In genomic region chr17:57060231-57060801, GRCm38 (mm10) we compare ENCODE assay signal across 8 mouse cellular contexts. TPM values are rescaled to one million over a fixed set of nuclear protein-coding genes. Genes with fewer than 3 reads are reported as not detected.
DNase-seq lines count a peak whose midpoint lies in the region; ATAC-seq and TF ChIP-seq lines count a peak whose summit lies in the region.

No protein-coding gene starts in this region.

- intact Hi-C loops in heart, postnatal 25 days (cut with DNase I), result loop anchor here (2.0 to 10.0 kb wide), 2 partner anchors 106 to 274 kb away; no protein-coding TSS in a partner anchor

- peak; percentile 66 for TF ChIP-seq CTCF in lung, adult 2 months (IDR thresholded peaks at IDR 0.05; ENCODE audit: insufficient read depth, low read length)

- H3K27ac ChIP-seq in ES-E14 (ENCODE audit: insufficient read depth, low read depth, low read length, poor library complexity, severe bottlenecking), result no peak overlapping the region
- H3K27ac ChIP-seq in forebrain, embryonic 15.5 days (replicated peaks), result peak overlapping the region; percentile 95

- peak overlapping the region; percentile 41; the same call in 1 of the 2 replicates for H3K9ac ChIP-seq in ES-E14 (ENCODE audit: insufficient read depth, low read depth, low read length, poor library complexity, severe bottlenecking)
- peak overlapping the region; percentile 81 for H3K9ac ChIP-seq in forebrain, embryonic 15.5 days (replicated peaks)

- peak overlapping the region; percentile 92 to 98 for H3K4me3 ChIP-seq in ES-E14 (ENCODE audit: insufficient read depth in 1 of 2, low read depth in 1 of 2, low read length in 2 of 2, poor library complexity in 1 of 2, severe bottlenecking in 1 of 2)
- peak overlapping the region; percentile 90 for H3K4me3 ChIP-seq in forebrain, embryonic 15.5 days
- peak overlapping the region; percentile 78 for H3K4me3 ChIP-seq in lung, adult 2 months (replicated peaks; ENCODE audit: extremely low read depth, low read depth, low read length)

- TF ChIP-seq POLR2A in lung, adult 2 months (IDR thresholded peaks at IDR 0.05; ENCODE audit: borderline replicate concordance, extremely low read depth, low read depth, low read length), result peak; percentile 65; the same call in 1 of the 2 replicates

- in situ Hi-C loops in ES-E14 (cut with MboI; ENCODE audit: low sequenced_read_pairs in 2 of 2, unreplicated experiment in 2 of 2), result no loop called here

- no peaks in the 10 kb centered on the region for H3K9me3 ChIP-seq in ES-E14 (ENCODE audit: control insufficient read depth, insufficient read depth, low read depth, low read length)
- no peaks in the 10 kb centered on the region for H3K9me3 ChIP-seq in forebrain, embryonic 15.5 days

- peaks cover 31% of the 10 kb centered on the region for H3K27me3 ChIP-seq in forebrain, embryonic 15.5 days

- peaks cover 0 to 19% of the 10 kb centered on the region in 2 experiments; a peak in 2 of 4 replicates for H3K4me1 ChIP-seq in ES-E14 (ENCODE audit: control insufficient read depth in 2 of 2, insufficient read depth in 2 of 2, low read length in 2 of 2, poor library complexity in 1 of 2)
- peaks cover 25% of the 10 kb centered on the region for H3K4me1 ChIP-seq in forebrain, embryonic 15.5 days
- peaks cover 4% of the 10 kb centered on the region for H3K4me1 ChIP-seq in lung, adult 2 months (ENCODE audit: control insufficient read depth, insufficient read depth, low read length)

- under 1% methylated on average over 44 of the region's 44 CpGs for WGBS in forebrain, embryonic 15.5 days
- WGBS in lung, adult 2 months, result under 1% methylated on average over 44 of the region's 44 CpGs

- H3K4me2 ChIP-seq in forebrain, embryonic 15.5 days (replicated peaks), result peak overlapping the region; percentile 57

- DNase-seq in ES-E14 (ENCODE audit: low read depth, low spot score), result peak; percentile 94
- DNase-seq in cerebellum, adult 11-12 months, result peak; percentile 99
- DNase-seq in heart, postnatal 25 days (ENCODE audit: low spot score), result peak; percentile 92
- DNase-seq in layer of hippocampus, adult 18-20 months (ENCODE audit: low spot score in 2 of 2), result peak; percentile 96 to 98
- peak; percentile 99 for DNase-seq in lung, adult 2 months
- peak; percentile 91 to 96 for DNase-seq in thymus, adult 18-20 months

- peaks cover 3% of the 10 kb centered on the region; the same call in 1 of the 2 replicates for H3K36me3 ChIP-seq in ES-E14 (ENCODE audit: control insufficient read depth, insufficient read depth, low read length, poor library complexity, severe bottlenecking)
- H3K36me3 ChIP-seq in forebrain, embryonic 15.5 days, result peaks cover 6% of the 10 kb centered on the region; the same call in 1 of the 2 replicates

- ATAC-seq in forebrain, embryonic 15.5 days (replicated peaks), result peak; percentile 92
- peak; percentile 81 for ATAC-seq in neutrophil, adult 5-6 weeks (ENCODE audit: extremely low read depth, insufficient number of reproducible peaks, low FRiP score, poor library complexity, severe bottlenecking)

TF ChIP-seq in ES-E14, 5 proteins besides CTCF, POLR2A, EP300 and RAD21:
- TF ChIP-seq MAFK (IDR thresholded peaks at IDR 0.05; ENCODE audit: insufficient read depth, low read depth, low read length) (no peak), ZC3H11A (IDR thresholded peaks at IDR 0.05; ENCODE audit: borderline replicate concordance, low read depth, low read length) (no peak), ZNF384 (IDR thresholded peaks at IDR 0.05; ENCODE audit: low read depth, low read length) (no peak), CHD2 (IDR thresholded peaks at IDR 0.05; ENCODE audit: low read depth, low read length) (no peak), HCFC1 (IDR thresholded peaks at IDR 0.05; ENCODE audit: borderline replicate concordance, insufficient read depth, low read length) (no peak; the same call in 1 of the 2 replicates)

RNA-seq across cellular contexts. Expression of gene Slc25a23, which starts 0.7 kb away (rescaled TPM):
- total RNA-seq in ES-E14 (2012; rRNA removed), result 5.2 and 5.9 TPM in 2 replicates
- polyA plus RNA-seq in forebrain, embryonic 15.5 days (2015; fragmentation: Nextera tagmentation; extraction: Ambion mirVana), result 27.6 and 29.1 TPM in 2 replicates
- 10 to 100 TPM; 65.1 to 75.0 TPM for total RNA-seq in heart, postnatal 25 days (2021)
- 100 to 1,000 TPM; 374 to 393 TPM for total RNA-seq in layer of hippocampus, adult 18-20 months (2021)
- polyA plus RNA-seq in lung, adult 2 months (2012; rRNA removed), result 44.0 and 51.8 TPM in 2 replicates
- total RNA-seq in neutrophil, adult 5-6 weeks (2017), result 3.4 and 3.6 TPM in 2 replicates

RNA-seq across cellular contexts. Expression of gene Crb3, which starts 1.4 kb away (rescaled TPM):
- 6.2 and 15.4 TPM in 2 replicates for total RNA-seq in ES-E14 (2012; rRNA removed)
- polyA plus RNA-seq in forebrain, embryonic 15.5 days (2015; fragmentation: Nextera tagmentation; extraction: Ambion mirVana), result 1.3 and 2.0 TPM in 2 replicates
- total RNA-seq in heart, postnatal 25 days (2021), result under 1 TPM in 1 of 2 experiments, not detected in 1; 0.78 TPM
- total RNA-seq in layer of hippocampus, adult 18-20 months (2021), result 1 to 10 TPM in 1 of 2 experiments, under 1 TPM in 1; 0.71 to 1.2 TPM
- 75.5 and 89.4 TPM in 2 replicates for polyA plus RNA-seq in lung, adult 2 months (2012; rRNA removed)
- 3.3 TPM in 2 replicates for total RNA-seq in neutrophil, adult 5-6 weeks (2017)

RNA-seq across cellular contexts. Expression of gene Dennd1c, which starts 18.0 kb away (rescaled TPM):
- 0.45 and 0.53 TPM in 2 replicates for total RNA-seq in ES-E14 (2012; rRNA removed)
- 3.9 and 4.4 TPM in 2 replicates for polyA plus RNA-seq in forebrain, embryonic 15.5 days (2015; fragmentation: Nextera tagmentation; extraction: Ambion mirVana)
- 1 to 10 TPM in 1 of 2 experiments, under 1 TPM in 1; 0.96 to 2.1 TPM for total RNA-seq in heart, postnatal 25 days (2021)
- total RNA-seq in layer of hippocampus, adult 18-20 months (2021), result 1 to 10 TPM; 1.1 to 1.4 TPM
- polyA plus RNA-seq in lung, adult 2 months (2012; rRNA removed), result 12.1 and 18.1 TPM in 2 replicates
- 145 and 158 TPM in 2 replicates for total RNA-seq in neutrophil, adult 5-6 weeks (2017)

RNA-seq across cellular contexts. Expression of gene Slc25a41, which starts 18.9 kb away (rescaled TPM):
- 0.37 and 0.40 TPM in 2 replicates for total RNA-seq in ES-E14 (2012; rRNA removed)
- not detected in 2 replicates for polyA plus RNA-seq in forebrain, embryonic 15.5 days (2015; fragmentation: Nextera tagmentation; extraction: Ambion mirVana)
- not detected for total RNA-seq in heart, postnatal 25 days (2021)
- total RNA-seq in layer of hippocampus, adult 18-20 months (2021), result not detected
- polyA plus RNA-seq in lung, adult 2 months (2012; rRNA removed), result 0.18 TPM in 1 of 2 replicates, not detected in the other
- not detected in 2 replicates for total RNA-seq in neutrophil, adult 5-6 weeks (2017)

RNA-seq across cellular contexts. Expression of gene Tubb4a, which starts 27.3 kb away (rescaled TPM):
- 0.32 and 0.89 TPM in 2 replicates for total RNA-seq in ES-E14 (2012; rRNA removed)
- polyA plus RNA-seq in forebrain, embryonic 15.5 days (2015; fragmentation: Nextera tagmentation; extraction: Ambion mirVana), result 239 and 253 TPM in 2 replicates
- 1 to 10 TPM; 3.2 to 3.3 TPM for total RNA-seq in heart, postnatal 25 days (2021)
- 100 to 1,000 TPM; 515 to 565 TPM for total RNA-seq in layer of hippocampus, adult 18-20 months (2021)
- 34.2 and 37.7 TPM in 2 replicates for polyA plus RNA-seq in lung, adult 2 months (2012; rRNA removed)
- 0.37 and 0.70 TPM in 2 replicates for total RNA-seq in neutrophil, adult 5-6 weeks (2017)

Comparison
In these comparisons a context has a peak if more than half of its experiments do, and no peak if none do; other contexts are left out.
1. RNA of gene Dennd1c, which starts 18.0 kb away (total RNA-seq): 145 to 158 TPM in neutrophil, adult 5-6 weeks; 0.96 to 2.1 TPM in heart, postnatal 25 days, 1.1 to 1.4 TPM in layer of hippocampus, adult 18-20 months and 0.45 to 0.53 TPM in ES-E14; every median in the first group is over 10 times any median in the second.
2. Peak in every context shown above with its lines, with median percentiles within 50 percentile points of each other: DNase-seq and H3K4me3 ChIP-seq.